ENCODE assay signal across 37 mouse cellular contexts in genomic region chr16:13944178-13944577, GRCm38 (mm10). TPM values are rescaled to one million over a fixed set of nuclear protein-coding genes. Genes with fewer than 3 reads are reported as not detected.
DNase-seq lines count a peak whose midpoint lies in the region; ATAC-seq and TF ChIP-seq lines count a peak whose summit lies in the region.
"Had no signal": no experiment of that assay in that cellular context is flagged by ENCODE, and none has a peak within 500 bp of the region (broad histone marks: within the 10 kb centered on the region; RNA-seq: fewer than 3 reads in every experiment).

No protein-coding gene starts in this region.

- H3K27ac ChIP-seq in forebrain, embryonic 13.5 days: no peak overlapping the region
- H3K27ac ChIP-seq: forebrain, embryonic 10.5 days; heart, embryonic 10.5 days; heart, embryonic 15.5 days; hindbrain, embryonic 12.5 days; hindbrain, postnatal 0 days; intestine, embryonic 15.5 days; kidney, postnatal 0 days; liver, embryonic 15.5 days; lung, embryonic 15.5 days; midbrain, embryonic 13.5 days; neural tube, embryonic 15.5 days had no signal

- no peaks in the 10 kb centered on the region for H3K79me2 ChIP-seq in myocyte (ENCODE audit: control insufficient read depth, insufficient read depth)

- TF ChIP-seq POLR2A in myocyte (IDR thresholded peaks at IDR 0.05; ENCODE audit: insufficient read length, low read depth): no peak

- H3K4me2 ChIP-seq in myocyte (ENCODE audit: low read depth): peak overlapping the region; percentile 25
- no peak overlapping the region for H3K4me2 ChIP-seq in forebrain, embryonic 13.5 days
- H3K4me2 ChIP-seq: heart, embryonic 15.5 days; hindbrain, embryonic 12.5 days; intestine, embryonic 15.5 days; liver, embryonic 15.5 days; lung, embryonic 15.5 days; midbrain, embryonic 13.5 days; neural tube, embryonic 15.5 days had no signal

- DNase-seq in heart, adult 11 months: peak; percentile 22
- DNase-seq in heart, postnatal 14 days: no peak
- DNase-seq in 416B (ENCODE audit: low read depth) (peak; percentile 14), MEL-GATA-1-ER (ENCODE audit: extremely low read depth, low read depth) (peak; percentile 44)
- no peak for DNase-seq in urinary bladder, adult 18-20 months (ENCODE audit: low spot score in 2 of 2)
- DNase-seq: adrenal gland, postnatal 14 days; cerebellum, adult 11-12 months; cerebellum, adult 9-11 months; forebrain, postnatal 0 days; gastrocnemius, postnatal 10 days; heart, postnatal 36 days; kidney, adult 8-10 months; layer of hippocampus, postnatal 36 days; left cerebral cortex, postnatal 4 days; lung, postnatal 36 days; retina, postnatal 1 day; right cerebral cortex, postnatal 25 days had no signal

- no peaks in the 10 kb centered on the region for H3K36me3 ChIP-seq in myocyte (ENCODE audit: control insufficient read depth, insufficient read depth)
- no peaks in the 10 kb centered on the region for H3K36me3 ChIP-seq in forebrain, embryonic 13.5 days (ENCODE audit: poor library complexity, severe bottlenecking)
- H3K36me3 ChIP-seq: embryonic facial prominence, embryonic 13.5 days; forebrain, embryonic 10.5 days; heart, embryonic 10.5 days; heart, embryonic 15.5 days; hindbrain, embryonic 12.5 days; intestine, embryonic 15.5 days; liver, embryonic 15.5 days; lung, embryonic 15.5 days; midbrain, embryonic 13.5 days had no signal

- H3K9me3 ChIP-seq in forebrain, embryonic 13.5 days (replicated peaks): no peaks in the 10 kb centered on the region
- H3K9me3 ChIP-seq: embryonic facial prominence, embryonic 13.5 days; forebrain, embryonic 10.5 days; heart, embryonic 10.5 days; heart, embryonic 15.5 days; hindbrain, embryonic 12.5 days; intestine, embryonic 15.5 days; liver, embryonic 15.5 days; lung, embryonic 15.5 days; midbrain, embryonic 13.5 days; neural tube, embryonic 15.5 days had no signal

- H3K4me1 ChIP-seq in forebrain, embryonic 13.5 days: 0 out of 2 replicates have a peak, but pooled peaks cover 9% of the 10 kb centered on the region
- H3K4me1 ChIP-seq: liver, embryonic 15.5 days had no signal

- H3K4me3 ChIP-seq in myocyte: no peak overlapping the region
- no peak overlapping the region for H3K4me3 ChIP-seq in forebrain, embryonic 13.5 days
- H3K4me3 ChIP-seq: embryonic facial prominence, embryonic 13.5 days; forebrain, embryonic 10.5 days; heart, embryonic 10.5 days; heart, embryonic 15.5 days; hindbrain, embryonic 12.5 days; intestine, embryonic 15.5 days; liver, embryonic 15.5 days; lung, embryonic 15.5 days; megakaryocyte, embryonic 14.5 days; midbrain, embryonic 13.5 days; neural tube, embryonic 15.5 days had no signal

- H3K27me3 ChIP-seq in myocyte (ENCODE audit: control insufficient read depth, insufficient read depth, insufficient read length): no peaks in the 10 kb centered on the region
- peaks cover 15% of the 10 kb centered on the region; the same call in 1 of the 2 replicates for H3K27me3 ChIP-seq in forebrain, embryonic 13.5 days
- H3K27me3 ChIP-seq: intestine, embryonic 15.5 days; neural tube, embryonic 15.5 days; Patski had no signal

- intact Hi-C loops in heart, postnatal 14 days (cut with DNase I): no loop called here

- no peak overlapping the region for H3K9ac ChIP-seq in forebrain, embryonic 13.5 days
- H3K9ac ChIP-seq: embryonic facial prominence, embryonic 13.5 days; forebrain, postnatal 0 days; heart, embryonic 15.5 days; hindbrain, embryonic 12.5 days; intestine, embryonic 15.5 days; liver, embryonic 15.5 days; lung, embryonic 15.5 days; midbrain, embryonic 13.5 days; neural tube, embryonic 15.5 days had no signal

- no peak for ATAC-seq in forebrain, embryonic 13.5 days
- ATAC-seq: forebrain, postnatal 0 days; hindbrain, postnatal 0 days; intestine, embryonic 15.5 days; midbrain, embryonic 13.5 days; Patski had no signal

- no peak overlapping the region for H3ac ChIP-seq in myocyte (ENCODE audit: control insufficient read depth, insufficient read length)

- WGBS in forebrain, embryonic 13.5 days: 65% methylated on average over 4 of the region's 4 CpGs

TF ChIP-seq in myocyte, 11 proteins besides CTCF, POLR2A, EP300 and RAD21:
- TF ChIP-seq SRF (IDR thresholded peaks at IDR 0.05; ENCODE audit: control insufficient read depth, insufficient read length, low read depth): no peak
- TF ChIP-seq E2F4 (IDR thresholded peaks at IDR 0.05; ENCODE audit: insufficient read depth): no peak
- TF ChIP-seq CEBPB (IDR thresholded peaks at IDR 0.05; ENCODE audit: insufficient read depth, poor library complexity, severe bottlenecking): no peak
- TF ChIP-seq MAX (IDR thresholded peaks at IDR 0.05; ENCODE audit: low read depth): no peak
- TF ChIP-seq TCF12 (IDR thresholded peaks at IDR 0.05; ENCODE audit: insufficient read depth, poor library complexity, severe bottlenecking): no peak
- no peak for TF ChIP-seq MYOG (IDR thresholded peaks at IDR 0.05; ENCODE audit: control insufficient read depth in 1 of 3, insufficient read depth in 1 of 3, insufficient read length in 2 of 3, low read depth in 2 of 3)
- TF ChIP-seq REST (IDR thresholded peaks at IDR 0.05; ENCODE audit: insufficient read depth, insufficient read length): no peak
- no peak for TF ChIP-seq TCF3 (IDR thresholded peaks at IDR 0.05; ENCODE audit: insufficient read length, low read depth)
TF ChIP-seq in myocyte: peak in this region for 0.

RNA-seq across cellular contexts. Expression of gene Mpv17l, which starts 41.2 kb away (rescaled TPM):
- under 1 TPM; 0.59 to 0.79 TPM for total RNA-seq in heart, postnatal 14 days (2021)
- polyA plus RNA-seq in myocyte (2012; fragmentation: generic; extraction: Trizol): 0.88 TPM
- 5.4 and 7.0 TPM in 2 replicates for polyA plus RNA-seq in forebrain, embryonic 13.5 days (2015; fragmentation: Nextera tagmentation; extraction: Ambion mirVana)

RNA-seq across cellular contexts. Expression of gene Pdxdc1, which starts 41.2 kb away (rescaled TPM):
- total RNA-seq in heart, postnatal 14 days (2021): 10 to 100 TPM; 69.7 to 72.4 TPM
- 57.0 TPM for polyA plus RNA-seq in myocyte (2012; fragmentation: generic; extraction: Trizol)
- polyA plus RNA-seq in forebrain, embryonic 13.5 days (2015; fragmentation: Nextera tagmentation; extraction: Ambion mirVana): 56.7 and 62.4 TPM in 2 replicates

RNA-seq across cellular contexts. Expression of gene 2900011O08Rik, which starts 42.2 kb away (rescaled TPM):
- not detected for total RNA-seq in heart, postnatal 14 days (2021)
- 0.02 TPM for polyA plus RNA-seq in myocyte (2012; fragmentation: generic; extraction: Trizol)
- polyA plus RNA-seq in forebrain, embryonic 13.5 days (2015; fragmentation: Nextera tagmentation; extraction: Ambion mirVana): 70.1 and 83.2 TPM in 2 replicates
- total RNA-seq: heart, postnatal 36 days; monocyte, adult 5-6 weeks had no signal
- polyA plus RNA-seq: gonadal fat pad, adult 2 months had no signal

RNA-seq across cellular contexts. Expression of gene Ifitm7, which starts 42.5 kb away (rescaled TPM):
- not detected for total RNA-seq in heart, postnatal 14 days (2021)
- polyA plus RNA-seq in myocyte (2012; fragmentation: generic; extraction: Trizol): not detected
- polyA plus RNA-seq in forebrain, embryonic 13.5 days (2015; fragmentation: Nextera tagmentation; extraction: Ambion mirVana): 0.71 and 0.74 TPM in 2 replicates
- total RNA-seq: gastrocnemius, postnatal 10 days; heart, postnatal 36 days; monocyte, adult 5-6 weeks had no signal
- polyA plus RNA-seq: heart, embryonic 15.5 days; intestine, embryonic 15.5 days; large intestine, adult 2 months; liver, embryonic 15.5 days; lung, embryonic 15.5 days; urinary bladder, adult 2 months had no signal

Comparison
In these comparisons a context has a peak if more than half of its experiments do, and no peak if none do; other contexts are left out.
1. DNase-seq: peak in heart, adult 11 months (single experiment), 416B (single experiment) and MEL-GATA-1-ER (single experiment); none in heart, postnatal 14 days (0 of 2) and urinary bladder, adult 18-20 months (0 of 2).
2. RNA of gene 2900011O08Rik, which starts 42.2 kb away (polyA plus RNA-seq): 70.1 to 83.2 TPM in forebrain, embryonic 13.5 days; 0.02 TPM in myocyte (single experiment); every median in the first group is over 10 times any median in the second.